Mouse (Mus musculus) kidney, postnatal 36 days (tissue): ENCODE data around the gene Xpo5.
A peak's percentile ranks its signal among the peaks of the same experiment; 100 is the strongest.

Experiments
- DNase-seq, 2 experiments: peaks; one replicate each; pipeline ENCODE4 v3.0.0; 2021 to 2022; ENCODE audit warnings: mixed read lengths in 2 of 2

The Xpo5 gene

DNA sequence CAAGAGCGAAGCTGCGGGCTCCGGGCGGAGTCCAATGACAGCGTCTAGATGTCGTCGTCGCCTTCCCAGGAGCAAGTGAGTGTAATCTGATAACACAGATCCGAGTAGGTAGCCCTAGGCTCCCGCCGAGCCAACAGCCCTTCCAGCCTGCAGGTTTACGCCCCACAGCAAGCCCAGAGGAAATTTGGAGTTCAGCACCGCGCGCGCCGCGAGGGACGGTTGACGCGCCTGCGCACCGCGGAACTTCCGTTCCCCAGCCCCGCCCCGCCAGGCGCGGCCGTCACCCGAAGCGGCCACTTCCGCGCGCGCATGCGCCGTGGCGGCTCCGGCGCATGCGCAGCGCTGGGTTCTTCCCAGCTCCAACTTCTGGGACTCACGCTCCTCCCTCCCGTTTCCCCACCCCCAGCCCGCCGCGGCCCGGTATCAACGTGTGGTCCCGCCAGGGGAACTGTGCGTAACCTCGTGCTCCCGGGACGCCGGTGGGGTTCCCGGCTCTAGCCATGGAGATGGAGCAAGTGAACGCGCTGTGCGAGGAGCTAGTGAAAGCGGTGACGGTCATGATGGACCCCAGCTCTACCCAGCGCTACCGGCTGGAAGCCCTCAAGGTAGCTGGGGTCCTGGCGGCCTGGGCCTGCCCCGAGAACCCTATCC is at the start of gene Xpo5, which contains the start of gene Polh:
TSS of gene Xpo5 (plus strand) at position 362 of the 651 bp plus-strand sequence.
TSS of gene Polh (minus strand) at position 225 of the 651 bp plus-strand sequence.
- peak; percentile 91 to 96 for DNase-seq

DNA sequence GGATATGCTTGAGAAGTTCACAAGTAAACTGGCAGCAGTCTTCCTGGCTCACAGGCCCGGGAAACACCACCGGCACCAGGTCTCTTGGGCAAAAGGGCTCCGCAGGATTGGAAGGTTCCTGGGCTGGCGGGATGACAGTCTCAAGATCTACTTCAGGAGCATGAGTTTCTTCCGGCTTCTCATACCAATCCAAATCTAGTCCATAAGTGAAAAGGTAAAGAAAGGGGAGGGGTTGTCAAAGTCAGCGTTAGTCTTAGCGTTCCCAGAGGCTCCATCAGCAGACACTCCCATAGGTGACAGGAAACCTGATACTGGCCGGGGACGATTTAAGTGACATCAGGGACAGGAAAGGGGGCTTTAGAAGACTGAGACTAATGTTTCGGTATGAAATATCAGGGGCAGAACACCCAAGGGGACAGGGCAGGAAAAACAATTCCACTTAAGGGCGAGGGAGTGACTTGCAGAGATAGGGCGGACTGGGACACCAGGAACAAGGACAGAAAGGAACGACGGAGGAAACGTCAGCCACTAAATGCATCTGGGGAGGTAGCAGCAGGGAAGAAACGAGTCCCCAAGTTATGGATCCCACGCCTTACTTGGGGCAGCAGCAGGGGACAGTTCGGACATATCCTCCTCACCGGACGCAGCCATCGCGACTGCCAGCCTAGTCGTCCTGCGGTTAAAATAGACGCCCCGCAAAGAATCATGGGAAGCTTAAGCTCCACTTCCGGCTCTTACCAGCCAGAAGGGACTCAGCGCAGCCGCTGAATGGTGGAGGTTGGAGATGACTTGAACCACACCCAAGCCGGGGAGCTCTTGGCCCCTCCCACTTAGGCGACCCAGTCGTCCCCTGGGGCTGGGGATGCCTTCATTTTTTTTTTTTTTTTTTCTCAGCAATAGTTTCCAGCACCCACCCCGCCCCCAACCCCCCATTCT is 49.5 kb upstream of the Xpo5 start, which contains the start of gene Mad2l1bp:
TSS of gene Mad2l1bp (minus strand) at position 707 of the 936 bp plus-strand sequence.
- DNase-seq = peak; percentile 94 to 95

DNA sequence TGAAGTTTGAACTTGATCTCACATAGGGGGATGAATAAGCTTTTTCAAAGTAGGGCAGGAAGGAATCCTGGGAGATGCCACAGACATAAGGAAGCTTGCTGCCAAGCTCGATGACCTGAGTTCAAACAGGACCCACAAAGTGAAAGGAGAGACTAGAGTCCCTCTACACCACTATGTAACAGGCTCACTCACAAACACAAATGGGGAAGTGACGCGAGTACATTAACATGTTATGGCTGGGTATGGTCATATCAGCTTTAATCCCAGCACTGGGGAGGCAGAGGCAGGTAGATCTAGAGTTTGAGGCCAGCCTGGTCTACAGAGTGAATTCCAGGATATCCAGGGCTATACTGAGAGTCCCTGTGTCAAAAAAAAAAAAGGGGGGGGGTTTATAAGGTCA is 48.2 kb upstream of the Xpo5 start:
- DNase-seq = no peak

DNA sequence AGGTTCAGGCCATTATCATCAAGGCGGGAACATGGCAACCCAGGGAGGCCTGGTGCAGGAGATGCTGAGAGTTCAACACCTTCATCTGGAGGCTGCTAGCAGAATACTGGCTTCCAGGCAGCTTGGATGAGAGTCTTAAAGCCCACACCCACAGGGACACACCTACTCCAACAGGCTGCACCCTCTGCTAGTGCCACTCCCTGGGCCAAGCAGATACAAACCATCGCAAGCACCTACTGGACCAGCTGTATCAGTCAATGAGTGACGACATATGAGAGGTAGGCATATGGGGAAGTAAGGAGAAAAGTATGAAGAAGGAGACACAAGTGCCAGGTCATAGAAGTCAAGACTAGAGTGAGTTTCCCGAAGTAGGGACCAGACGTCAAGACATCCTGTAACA is 45.9 kb upstream of the Xpo5 start:
- no peak for DNase-seq

DNA sequence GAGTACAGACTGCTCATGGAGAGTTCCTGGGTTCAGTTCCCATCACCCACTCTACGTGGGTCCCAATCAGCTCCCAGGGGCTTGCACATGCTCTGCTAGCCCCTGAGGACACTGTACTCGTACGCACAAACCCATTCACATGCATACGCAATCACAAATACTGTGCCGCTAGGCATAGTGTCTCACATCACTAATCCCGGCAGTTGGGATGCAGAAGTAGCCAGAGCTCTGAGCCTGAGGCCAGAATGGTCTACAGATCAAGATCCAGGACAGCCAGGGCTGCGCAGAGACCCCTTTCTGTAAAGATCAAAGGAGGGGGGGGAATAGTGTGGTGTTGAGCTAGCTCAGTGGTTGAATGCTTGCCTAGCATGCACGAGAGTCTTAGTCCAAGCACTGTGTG is 45.5 kb upstream of the Xpo5 start:
- no peak for DNase-seq

DNA sequence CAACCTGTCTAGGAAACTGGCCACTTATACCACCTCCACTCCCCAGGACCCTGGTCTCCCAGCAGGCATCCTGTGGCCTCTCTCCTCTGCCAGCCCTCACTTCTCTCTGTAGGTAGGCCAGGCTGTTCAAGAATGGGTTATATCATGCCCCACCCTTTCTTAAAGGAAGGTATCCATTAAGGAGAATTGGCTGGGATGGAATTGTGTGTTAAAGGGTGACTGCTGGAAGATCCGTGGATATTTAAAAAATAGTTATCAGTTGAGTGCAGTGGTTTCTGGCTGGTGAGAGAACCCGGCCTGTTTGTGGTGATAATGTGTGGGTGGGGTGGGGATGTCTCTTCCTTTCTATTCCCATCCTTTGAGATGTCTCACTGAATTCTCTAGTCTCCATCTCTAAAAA is 43.3 kb upstream of the Xpo5 start:
- no peak for DNase-seq

DNA sequence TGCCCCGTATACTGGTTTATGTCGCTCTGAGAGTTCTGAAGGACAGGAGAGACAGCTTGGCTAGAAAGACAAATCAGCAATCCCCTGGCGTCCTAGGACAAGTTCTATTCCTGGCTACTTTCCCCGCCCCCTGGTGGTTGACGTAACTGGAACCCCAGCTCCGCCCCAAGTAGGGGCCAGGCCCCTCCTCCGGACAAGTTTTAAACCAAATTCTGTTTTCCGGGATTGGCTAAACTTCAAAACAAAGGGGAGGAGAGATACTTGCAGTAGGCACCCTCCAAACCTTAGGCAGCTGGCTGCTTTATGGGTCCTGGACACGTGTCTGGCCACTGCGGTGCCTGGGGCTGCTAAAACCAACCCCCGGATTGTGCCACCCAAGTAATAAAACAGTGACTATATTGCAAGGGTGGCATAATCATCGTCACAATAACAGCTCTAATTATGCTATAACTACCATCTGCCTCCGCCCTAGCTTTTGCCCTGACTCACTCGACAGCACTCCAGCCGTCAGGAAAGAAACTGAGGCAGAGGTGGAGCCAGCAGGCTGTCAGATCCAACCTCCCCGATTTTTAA is 42.4 kb upstream of the Xpo5 start:
- peak; percentile 97 for DNase-seq

DNA sequence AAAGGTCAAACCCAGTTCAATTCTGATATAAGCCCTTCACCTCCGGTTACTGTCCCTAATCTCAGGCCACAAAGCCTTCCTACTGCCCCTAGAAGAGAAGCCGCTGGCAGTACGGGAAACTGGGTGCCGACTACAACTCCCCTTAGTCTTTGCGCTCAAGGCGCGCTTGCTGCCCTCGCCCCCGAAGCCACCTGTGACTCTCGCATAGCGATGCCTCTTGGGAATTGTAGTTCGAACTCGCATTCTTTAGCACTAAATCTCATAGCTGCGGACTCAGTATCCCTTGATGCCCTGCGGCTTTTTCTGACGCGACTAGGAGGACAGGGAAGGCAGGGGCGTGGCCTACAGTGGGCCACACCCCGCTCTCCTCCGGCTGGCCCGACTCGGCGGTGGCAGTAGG is 41.9 kb upstream of the Xpo5 start, which contains the start of gene Gtpbp2:
TSS of gene Gtpbp2 (plus strand) at position 347 of the 400 bp plus-strand sequence.
- DNase-seq = peak; percentile 96 to 99

DNA sequence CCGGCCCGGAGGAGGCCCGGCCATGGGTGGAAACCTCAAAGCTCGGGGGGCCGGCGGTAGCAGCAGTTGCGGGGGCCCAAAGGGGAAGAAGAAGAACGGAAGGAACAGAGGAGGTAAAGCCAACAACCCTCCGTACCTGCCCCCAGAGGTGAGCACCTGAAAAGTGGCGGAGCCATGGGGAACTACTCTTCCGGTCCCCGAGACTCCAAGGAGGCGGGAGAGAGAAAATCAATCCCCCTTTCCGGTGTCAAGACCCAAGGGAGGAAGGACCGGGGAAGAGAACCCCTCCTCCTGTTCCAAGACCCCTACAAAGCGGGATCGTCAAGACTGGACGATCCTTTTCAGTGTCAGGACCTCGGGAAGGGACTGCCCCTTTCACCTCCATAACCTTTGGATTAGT is 41.4 kb upstream of the Xpo5 start:
- DNase-seq = no peak

DNA sequence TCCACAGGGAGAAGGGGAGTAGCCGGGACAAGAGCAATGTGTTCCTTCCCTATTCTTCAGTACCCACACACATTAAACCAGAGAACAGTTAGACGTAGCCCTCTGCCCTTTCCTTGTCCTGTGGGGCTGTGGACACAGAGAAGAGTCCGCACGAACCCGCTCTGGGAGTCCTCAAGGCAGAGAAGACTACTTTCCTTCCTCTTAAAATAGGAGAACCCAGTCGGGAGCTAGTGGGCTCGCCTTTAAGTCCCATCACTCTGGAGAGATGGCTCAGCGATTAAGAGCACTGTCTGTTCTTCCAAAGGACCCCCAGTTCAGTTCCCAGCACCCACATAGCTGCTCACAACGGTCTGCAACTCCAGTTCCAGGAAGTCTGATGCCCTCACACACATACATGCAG is 40.9 kb upstream of the Xpo5 start:
- no peak for DNase-seq

DNA sequence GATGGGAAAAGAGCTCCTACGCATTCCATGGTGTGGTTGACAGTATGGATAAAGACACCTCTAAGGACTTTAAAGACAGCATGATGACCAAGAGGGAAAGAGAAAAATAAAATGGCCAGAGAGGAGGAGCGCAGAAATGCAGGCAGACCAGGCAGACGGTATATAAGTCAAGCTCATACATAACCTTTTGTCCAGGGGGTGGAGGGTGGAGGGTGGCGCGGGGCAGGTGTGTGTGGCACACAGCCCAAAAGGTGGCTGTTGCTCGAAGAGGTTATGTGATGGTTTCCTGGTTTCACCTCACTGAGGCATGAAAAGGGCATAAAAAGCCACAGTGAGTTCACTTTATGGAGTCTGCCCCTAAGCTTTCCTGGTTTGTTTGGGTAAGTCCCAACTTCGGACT is 40.0 kb upstream of the Xpo5 start:
- DNase-seq = peak in 1 of 2 experiments; percentile 18

DNA sequence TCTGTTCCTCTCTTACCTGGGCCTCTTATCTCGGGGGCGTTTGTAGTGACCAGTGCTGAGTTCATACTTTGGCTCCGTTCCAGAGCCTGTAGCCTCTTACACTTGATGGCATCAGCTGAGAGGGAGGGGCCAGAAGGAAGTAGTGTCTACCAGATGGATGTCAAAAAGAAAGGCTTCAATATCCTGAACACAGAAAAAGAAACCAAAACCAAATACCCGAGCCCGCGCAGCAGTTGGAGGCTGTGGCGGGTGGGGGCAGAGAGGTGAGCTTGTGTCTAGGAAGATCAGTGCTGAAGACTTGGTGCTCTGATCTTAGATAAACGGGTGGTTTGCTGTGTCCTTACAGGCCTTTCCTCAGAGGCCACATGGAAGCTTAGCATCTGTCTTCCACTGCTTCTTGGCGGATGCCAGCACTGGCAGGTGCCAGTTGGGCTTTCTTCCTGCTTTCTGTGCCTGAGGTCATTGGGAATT is 39.6 kb upstream of the Xpo5 start:
- peak; percentile 63 to 70 for DNase-seq

DNA sequence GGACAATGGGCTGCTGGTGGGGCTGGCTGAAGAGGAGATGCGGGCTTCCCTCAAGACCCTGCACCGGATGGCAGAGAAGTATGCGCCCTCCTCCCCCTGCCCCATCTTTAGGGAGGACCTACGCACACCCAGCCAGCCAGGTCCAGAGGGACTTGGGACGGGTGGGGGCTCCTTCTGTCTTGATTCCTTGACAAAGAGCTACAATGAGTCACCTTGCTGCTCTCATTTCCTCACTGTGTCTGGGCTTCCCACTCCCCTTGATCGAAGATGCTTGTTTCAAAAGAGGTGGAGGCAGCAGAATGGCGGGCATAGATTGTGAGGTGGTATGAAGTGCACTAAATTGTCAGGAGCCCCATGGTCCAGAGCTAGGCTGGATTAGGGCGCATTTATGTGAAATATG is 38.3 kb upstream of the Xpo5 start:
- DNase-seq = no peak

DNA sequence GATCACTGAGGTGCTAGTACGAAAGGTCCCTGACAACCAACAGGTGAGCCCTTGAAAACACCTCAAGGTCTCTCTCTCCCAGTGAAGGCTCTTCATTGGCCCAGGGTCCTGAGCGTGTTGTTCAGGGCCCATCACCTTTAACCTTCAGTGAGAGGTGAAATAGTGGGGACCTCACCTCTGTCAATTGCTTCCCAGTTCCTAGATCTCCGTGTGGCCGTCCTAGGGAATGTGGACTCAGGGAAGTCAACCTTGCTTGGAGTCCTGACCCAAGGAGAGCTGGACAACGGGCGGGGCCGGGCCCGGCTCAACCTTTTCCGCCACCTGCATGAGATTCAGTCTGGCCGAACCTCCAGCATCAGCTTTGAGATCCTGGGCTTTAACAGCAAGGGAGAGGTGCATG is 37.8 kb upstream of the Xpo5 start:
- no peak for DNase-seq

DNA sequence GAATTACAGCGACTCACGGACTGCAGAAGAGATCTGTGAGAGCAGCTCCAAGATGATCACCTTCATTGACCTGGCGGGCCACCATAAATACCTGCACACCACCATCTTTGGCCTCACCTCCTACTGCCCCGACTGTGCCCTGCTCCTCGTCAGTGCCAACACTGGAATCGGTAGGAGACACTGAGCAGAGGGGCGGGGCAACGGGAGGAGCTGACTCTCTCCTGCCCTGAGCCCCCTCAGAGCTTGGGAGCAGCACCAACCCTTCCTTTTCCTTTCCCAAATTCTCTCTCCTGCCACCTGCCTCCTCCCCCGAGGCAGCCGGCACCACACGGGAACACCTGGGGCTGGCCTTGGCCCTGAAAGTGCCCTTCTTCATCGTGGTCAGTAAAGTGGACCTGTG is 37.1 kb upstream of the Xpo5 start:
- DNase-seq = no peak

DNA sequence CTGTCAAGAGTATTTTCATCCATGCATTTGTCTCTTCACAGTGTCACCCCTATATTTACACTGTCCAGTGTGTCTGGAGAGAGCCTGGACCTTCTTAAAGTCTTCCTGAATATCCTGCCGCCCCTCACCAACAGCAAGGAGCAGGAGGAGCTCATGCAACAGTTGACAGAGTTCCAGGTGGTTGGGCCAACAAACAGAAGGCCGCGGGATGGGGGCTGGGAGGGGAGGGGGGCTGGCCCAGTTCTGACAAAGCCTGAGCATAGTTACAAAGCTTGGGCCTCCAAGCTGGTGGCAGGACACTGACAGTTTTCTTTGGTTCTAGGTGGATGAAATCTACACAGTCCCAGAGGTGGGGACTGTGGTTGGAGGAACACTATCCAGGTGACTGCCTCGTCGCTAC is 36.3 kb upstream of the Xpo5 start:
- no peak for DNase-seq

DNA sequence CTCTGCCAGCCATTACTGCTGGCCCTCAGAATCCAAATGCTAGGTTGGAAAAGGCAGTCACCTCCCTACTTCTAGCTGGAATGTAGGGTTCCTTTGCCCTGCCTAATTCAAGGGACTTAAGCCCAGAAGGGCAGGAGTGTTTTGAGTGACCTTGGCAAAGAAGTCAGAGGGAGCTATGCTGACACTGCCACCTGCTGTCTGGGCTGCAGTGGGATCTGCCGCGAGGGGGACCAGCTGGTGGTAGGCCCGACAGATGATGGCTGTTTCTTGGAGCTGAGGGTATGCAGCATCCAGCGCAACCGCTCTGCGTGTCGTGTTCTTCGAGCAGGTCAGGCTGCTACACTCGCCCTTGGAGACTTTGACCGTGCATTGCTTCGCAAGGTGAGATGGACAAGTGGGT is 35.6 kb upstream of the Xpo5 start:
- DNase-seq = peak; percentile 27 to 54

DNA sequence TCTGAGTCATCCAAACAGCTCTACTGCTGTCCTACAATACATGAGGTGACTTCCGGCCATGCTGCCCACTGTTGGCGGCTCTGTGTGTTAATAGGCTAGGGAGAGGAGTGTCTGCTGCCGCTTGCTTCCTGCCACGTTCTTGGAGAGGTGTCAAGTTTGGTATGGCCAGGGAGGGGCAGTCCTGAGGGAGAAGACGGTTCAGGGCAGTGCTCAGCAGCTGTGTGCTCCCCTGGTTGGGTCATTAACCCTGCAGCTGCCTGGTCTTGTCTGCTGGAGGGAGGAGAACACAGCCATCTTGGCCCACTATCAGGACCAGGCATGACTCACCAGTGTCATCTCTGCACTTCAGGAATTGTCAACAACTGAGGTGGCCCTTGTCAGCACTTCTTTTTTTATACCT is 34.3 kb upstream of the Xpo5 start:
- DNase-seq = no peak

DNA sequence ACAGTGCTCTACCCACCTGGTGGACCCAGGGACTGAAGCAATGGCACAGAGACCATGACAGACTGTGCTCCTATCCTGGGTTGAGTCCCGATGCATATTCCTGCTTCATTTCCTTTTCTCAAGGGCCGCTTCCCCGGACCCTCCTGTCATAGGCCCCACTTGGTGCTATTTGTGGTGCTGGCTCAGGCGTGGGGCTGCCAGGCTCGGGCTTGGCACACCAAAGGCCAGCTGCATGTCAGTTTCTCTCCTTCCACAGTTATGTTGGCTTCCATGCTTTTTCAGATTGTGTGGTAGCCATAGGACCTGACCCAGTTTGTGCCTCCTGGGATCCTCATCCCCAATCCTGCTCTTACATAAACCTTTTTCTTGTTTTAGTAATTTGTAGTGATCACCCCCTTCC is 33.8 kb upstream of the Xpo5 start:
- no peak for DNase-seq

DNA sequence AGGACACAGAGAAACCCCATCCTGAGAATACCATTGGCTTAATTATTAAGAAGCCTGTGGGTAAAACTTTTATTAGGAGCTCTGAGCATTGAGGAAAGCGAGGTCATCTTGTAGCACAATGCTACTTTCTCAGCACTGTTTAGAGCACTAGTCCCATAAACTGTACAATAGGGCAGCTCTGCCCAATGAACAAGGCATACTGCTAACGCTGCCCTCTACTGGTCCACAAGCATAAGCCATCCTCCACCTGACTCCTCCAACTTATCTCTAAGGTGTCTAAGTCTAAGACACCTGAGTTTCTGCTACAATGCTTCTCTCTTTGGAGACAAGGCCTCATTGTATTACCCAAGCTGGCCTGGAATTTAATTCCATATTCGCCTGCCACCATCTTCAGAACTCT is 32.0 kb upstream of the Xpo5 start:
- peak; percentile 50 to 55 for DNase-seq

DNA sequence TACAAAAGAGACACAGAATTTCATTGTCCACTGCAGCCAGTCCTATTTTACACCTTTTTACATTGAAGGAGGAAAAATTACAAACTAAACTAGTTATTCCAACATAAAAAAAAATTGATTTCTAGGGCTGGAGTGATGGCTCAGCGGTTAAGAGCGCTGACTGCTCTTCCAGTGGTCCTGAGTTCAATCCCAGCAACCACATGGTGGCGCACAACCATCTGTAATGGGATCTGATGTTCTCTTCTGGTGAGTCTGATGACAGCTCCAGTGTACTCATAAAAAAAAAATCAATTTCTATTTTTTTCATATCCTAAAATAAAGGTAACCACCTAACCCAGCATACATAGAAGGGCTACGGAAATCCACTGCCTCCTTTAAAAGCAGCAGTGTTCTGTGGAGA is 20.3 kb upstream of the Xpo5 start:
- DNase-seq = peak; percentile 24 to 59

DNA sequence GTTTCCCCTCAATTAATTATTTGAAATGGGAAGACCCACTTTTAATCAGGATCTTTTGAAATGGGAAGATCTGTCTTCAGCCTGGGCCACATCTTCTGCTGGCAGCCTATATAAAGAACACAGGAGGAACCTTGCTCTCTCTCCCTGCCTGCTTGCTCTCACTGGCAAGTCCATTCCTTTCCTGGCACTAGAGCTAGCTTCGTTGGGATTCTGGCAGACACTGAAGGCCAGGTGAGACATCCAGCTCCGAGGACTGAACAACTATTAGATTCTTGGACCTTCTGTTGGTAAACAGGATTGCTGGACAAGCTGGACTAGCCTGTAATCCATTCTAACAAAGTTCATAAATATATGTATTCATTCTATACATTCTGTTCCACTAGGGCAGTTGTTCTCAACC is 13.8 kb upstream of the Xpo5 start:
- DNase-seq = no peak

DNA sequence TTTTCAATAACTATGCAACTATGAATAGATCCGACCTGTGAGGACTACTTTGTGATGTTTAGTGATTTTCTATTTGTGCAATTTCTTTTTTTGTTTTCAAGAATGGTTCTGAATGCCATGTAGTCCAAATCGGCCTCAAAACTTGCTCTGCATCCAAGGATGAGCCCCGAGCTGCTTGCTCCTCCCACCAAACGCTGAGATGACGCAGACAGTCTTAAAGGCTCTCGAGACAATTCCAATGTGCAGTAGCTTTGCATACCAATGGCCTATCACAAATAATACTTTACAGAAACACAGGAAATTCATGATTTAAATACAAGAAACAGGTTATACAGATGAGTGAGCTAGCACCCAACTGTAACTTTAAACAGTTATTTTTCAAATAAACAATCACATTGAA is 1.4 kb upstream of the Xpo5 start:
- no peak for DNase-seq

DNA sequence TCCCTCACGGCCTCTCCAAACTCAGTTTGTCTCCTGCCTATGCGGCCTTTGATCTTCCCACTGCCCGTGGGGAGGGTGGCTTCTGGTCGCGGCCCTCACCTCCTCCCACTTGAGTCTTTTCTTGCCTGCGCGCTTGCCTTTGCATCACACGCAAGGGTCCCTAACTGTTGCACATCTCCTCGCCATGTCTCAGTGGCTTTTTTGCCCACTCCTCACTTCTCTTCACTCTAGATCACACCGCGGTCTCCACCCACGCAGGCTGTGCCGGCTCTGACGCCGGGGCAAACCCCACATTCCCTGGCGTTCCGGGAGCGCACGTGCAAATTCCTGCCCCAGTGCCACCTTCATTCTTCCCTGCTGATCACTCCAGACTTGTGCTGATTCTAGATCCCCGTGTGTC is 496 bp downstream of the Xpo5 start:
- DNase-seq = peak; percentile 19 to 61
